Mouse (Mus musculus) kidney, adult 8-10 months (tissue): ENCODE results near the gene Gsap.
"Not testable (repeated sequence)": the region's sequence is repeated elsewhere in the genome, so short reads cannot be mapped to it uniquely, and the experiment has no call there.

ENCODE experiments used
- DNase-seq, 2 experiments: peaks; one replicate each; pipeline ENCODE4 v3.0.0; 2022

Gsap gene

GRCm38 (mm10) chr5:21183046-21183445 is 3.0 kb upstream of the Gsap start:
- DNase-seq: not testable (repeated sequence)

DNA sequence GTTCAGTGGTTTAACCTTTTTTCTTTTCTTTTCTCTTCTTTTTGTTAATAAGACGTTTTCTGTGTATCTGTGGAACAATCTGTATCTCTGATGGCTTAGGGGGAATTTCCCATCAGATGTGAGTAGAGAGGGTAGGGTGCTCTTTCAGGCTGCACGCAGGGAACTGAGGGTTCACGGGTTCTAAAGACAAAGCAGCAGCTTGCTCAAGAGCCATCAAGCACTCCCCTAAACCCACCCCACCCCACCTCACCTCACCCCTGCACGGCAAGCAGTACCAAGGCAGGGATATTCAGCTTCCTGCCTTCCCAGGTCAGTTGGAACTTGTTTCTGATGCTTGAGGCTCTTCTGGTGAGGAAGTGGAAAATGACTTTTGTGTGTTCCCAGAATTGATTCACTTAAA is 766 bp downstream of the Gsap start:
- DNase-seq: no peak

GRCm38 (mm10) chr5:21188435-21188834 is 2.4 kb downstream of the Gsap start:
- DNase-seq: no peak

DNA sequence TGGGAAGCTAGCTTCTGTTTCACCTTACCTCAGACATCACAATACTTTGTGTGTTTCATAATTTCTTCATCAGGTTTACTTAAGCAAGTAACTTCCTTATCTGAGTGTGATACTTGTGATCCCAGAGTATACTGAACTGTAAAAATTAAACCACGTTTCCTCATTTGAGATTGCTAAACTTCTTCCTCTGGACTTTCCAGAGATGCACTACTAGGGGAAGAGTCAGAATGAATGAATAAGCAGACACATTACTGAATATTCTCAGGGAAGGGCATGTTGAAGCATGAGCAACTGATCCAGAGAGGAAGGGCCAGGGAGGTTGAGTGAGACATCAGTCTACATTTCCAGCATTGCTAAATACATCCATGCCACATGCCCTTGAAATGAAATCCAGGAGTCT is 3.0 kb downstream of the Gsap start:
- DNase-seq: no peak

- DNase-seq: no peak
Measured at GRCm38 (mm10) chr5:21189460-21189859, 3.4 kb downstream of the Gsap start.

GRCm38 (mm10) chr5:21203504-21203903 is 17.4 kb downstream of the Gsap start:
- DNase-seq: no peak

- DNase-seq: no peak
Measured at GRCm38 (mm10) chr5:21204157-21204556, 18.1 kb downstream of the Gsap start.

DNA sequence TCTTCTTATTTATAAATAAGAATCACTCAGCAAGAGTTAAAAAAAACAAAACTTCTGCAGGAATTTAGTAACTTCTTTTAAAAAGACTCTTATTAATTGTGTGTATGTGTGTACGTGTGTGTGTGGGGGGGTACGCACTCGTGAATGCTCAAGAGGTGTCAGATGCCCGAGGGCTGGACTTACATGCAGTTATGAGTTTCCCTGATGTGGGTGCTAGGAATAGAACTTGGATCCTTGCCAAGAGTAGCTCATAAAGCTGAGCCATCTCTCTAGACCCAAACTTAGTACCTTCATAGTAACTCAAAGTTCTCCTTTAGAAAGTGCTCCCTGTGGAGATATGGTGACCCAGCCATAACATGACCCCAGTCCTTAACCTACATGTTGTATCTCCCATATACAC is 20.0 kb downstream of the Gsap start:
- no peak for DNase-seq

GRCm38 (mm10) chr5:21211406-21211805 is 25.4 kb downstream of the Gsap start:
- DNase-seq: no peak

DNA sequence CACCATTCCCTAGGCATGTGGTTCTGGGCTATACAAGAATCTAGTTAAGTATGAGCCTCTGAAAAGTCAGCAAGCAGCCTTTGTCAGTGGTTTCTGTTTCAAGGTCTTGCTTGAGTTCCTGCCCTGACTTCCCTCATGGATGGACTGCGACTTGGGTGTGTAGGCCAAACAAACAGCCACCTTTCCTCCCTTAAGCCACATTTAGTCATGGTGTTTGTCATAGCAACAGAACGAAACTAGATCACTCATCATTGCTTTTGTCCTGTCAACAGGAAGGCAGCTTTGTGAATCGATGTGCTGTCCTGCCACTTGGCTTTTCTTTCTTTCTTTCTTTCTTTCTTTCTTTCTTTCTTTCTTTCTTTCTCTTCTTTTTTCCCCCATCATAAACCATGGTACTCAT is 26.9 kb downstream of the Gsap start:
- DNase-seq: no peak

DNA sequence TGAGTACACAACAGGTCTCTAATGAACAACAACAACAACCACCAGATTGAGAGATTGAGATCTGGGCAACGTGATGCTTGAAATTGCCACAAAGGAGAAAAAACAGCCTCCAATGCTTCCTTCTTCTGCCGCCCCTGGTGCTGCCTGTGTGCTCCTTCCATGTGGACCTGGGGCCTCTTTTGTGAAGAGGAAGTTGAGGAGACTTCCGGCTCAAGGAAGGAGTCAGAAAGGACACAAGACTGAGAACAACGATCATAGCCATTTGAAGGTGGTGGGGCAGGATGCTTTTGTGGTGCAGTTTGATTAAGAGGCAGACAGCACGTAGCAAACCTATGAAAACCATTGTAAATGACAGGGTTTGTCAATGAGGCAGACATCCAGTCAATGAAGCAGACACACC is 27.7 kb downstream of the Gsap start:
- DNase-seq: no peak

GRCm38 (mm10) chr5:21217453-21218294 is 31.6 kb downstream of the Gsap start:
- no peak for DNase-seq

DNA sequence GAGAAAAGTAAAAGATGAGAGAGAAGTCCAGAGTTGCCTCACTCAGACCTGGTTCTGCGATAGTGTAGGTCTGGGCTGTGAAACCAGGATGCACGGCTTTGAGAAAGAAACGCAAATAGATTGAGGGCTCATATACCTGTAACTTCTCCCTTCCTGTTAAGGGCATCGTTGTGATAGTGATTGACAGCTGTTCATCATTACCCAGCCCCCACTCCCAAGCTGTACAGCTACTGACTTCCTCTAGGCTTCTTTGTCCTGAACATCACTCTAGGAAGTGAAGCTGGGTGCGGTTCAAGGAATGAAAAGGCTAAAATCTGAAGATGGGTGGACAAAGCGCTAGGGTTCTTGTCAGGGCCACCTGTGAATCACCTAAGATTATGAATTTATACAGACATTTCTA is 46.8 kb downstream of the Gsap start:
- no peak for DNase-seq

- DNase-seq: no peak
Measured at GRCm38 (mm10) chr5:21244575-21244974, 58.5 kb downstream of the Gsap start.

DNA sequence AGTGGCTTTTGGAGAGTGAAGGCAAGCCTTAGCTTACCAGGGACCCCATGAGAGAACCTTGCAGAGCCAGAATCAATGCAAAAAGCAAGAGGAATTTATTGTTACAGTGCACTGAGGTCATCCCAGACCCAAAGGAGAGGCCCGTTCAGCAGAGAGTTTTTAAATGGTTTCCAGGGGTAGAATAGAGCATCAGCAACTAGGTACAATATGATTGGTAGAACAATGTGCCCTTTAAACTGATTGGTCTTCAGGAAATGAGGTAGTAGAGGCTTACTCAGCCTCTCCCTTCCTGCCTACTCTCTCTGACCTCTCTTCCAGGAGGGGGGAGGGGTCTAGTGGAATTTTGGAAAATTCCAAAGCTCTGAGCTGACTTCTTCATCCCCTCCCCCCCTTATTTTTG is 59.2 kb downstream of the Gsap start:
- DNase-seq: no peak

GRCm38 (mm10) chr5:21246794-21247193 is 60.7 kb downstream of the Gsap start:
- DNase-seq: no peak

GRCm38 (mm10) chr5:21247916-21248315 is 61.9 kb downstream of the Gsap start:
- no peak for DNase-seq

GRCm38 (mm10) chr5:21248834-21249233 is 62.8 kb downstream of the Gsap start:
- DNase-seq: no peak

GRCm38 (mm10) chr5:21254731-21255525 is 68.9 kb downstream of the Gsap start:
- DNase-seq: no peak

- no peak for DNase-seq
Measured at GRCm38 (mm10) chr5:21255551-21256132, 69.6 kb downstream of the Gsap start.

DNA sequence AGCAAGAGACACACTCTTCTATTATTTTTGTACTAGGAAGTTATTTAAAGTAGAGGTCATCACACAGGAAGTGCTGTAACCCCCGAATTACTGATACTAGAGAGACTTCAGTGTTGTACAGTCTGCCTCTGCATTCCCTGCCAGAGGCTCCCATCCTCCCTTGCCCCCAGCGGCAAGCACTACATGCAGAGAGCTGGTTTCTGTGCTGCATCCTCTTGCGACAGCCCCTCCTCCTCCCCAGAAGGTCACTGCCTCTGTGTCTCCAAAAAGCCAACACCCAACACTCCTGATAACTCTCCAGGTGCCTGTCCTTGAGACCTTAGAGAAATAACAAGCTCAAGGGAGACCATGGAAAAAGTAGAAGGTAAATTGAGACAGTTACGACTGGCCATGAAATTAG is 71.1 kb downstream of the Gsap start:
- no peak for DNase-seq

GRCm38 (mm10) chr5:21257806-21258205 is 71.8 kb downstream of the Gsap start:
- no peak for DNase-seq

DNA sequence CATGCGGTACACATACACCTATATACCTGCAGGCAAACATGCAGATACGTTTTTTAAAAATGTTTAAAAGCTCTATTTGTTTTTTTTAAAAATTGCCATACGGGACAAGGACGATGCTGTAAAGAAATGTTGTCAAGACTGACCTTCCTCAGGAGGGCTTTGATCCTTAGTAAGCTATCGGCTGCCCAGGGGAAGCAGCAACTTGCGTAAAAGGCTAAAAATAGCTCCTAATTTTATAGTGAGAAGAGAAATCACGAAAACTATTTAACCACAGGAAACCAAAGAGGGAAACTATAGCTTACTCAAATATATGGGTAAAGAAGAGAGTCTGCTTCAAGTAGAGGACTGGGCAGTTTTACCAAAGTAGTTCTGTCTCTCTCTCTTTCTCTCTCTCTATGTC is 74.7 kb downstream of the Gsap start:
- DNase-seq: no peak
